Comparison of ENCODE assay signal across 8 mouse cellular contexts in the genomic region with DNA sequence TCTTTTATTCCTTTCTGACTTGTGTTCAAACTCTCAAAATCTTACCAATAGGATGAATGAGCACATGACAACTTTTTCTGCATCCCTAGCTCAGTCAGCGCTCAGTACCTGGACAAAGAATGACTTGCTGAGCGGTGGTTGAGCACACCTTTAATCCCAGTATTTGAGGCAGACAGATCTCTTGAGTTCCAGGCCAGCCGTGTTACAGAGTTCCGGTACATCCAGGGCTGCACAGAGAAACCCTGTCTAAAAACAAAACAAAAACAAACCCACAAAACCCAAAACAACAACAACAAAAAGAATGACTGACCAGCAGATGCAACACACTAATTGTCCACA. TPM values are rescaled to one million over a fixed set of nuclear protein-coding genes. Genes with fewer than 3 reads are reported as not detected.
DNase-seq lines count a peak whose midpoint lies in the region; ATAC-seq and TF ChIP-seq lines count a peak whose summit lies in the region.

No protein-coding gene starts in this region.

- H3K36me3 ChIP-seq in lung, embryonic 14.5 days (ENCODE audit: insufficient read depth): 0 out of 2 replicates have a peak, but pooled peaks cover 5% of the 10 kb centered on the region
- 0 out of 2 replicates have a peak, but pooled peaks cover 4% of the 10 kb centered on the region for H3K36me3 ChIP-seq in embryonic facial prominence, embryonic 14.5 days (ENCODE audit: control insufficient read depth, insufficient read depth, low read length)
- no peaks in the 10 kb centered on the region for H3K36me3 ChIP-seq in intestine, embryonic 16.5 days (ENCODE audit: control insufficient read depth, insufficient read depth, low read length)
- no peaks in the 10 kb centered on the region for H3K36me3 ChIP-seq in neural tube, embryonic 15.5 days

- H3K4me1 ChIP-seq in lung, embryonic 14.5 days (ENCODE audit: insufficient read depth): peaks cover 7% of the 10 kb centered on the region; the same call in 1 of the 2 replicates
- peaks cover 11% of the 10 kb centered on the region; the same call in 1 of the 2 replicates for H3K4me1 ChIP-seq in embryonic facial prominence, embryonic 14.5 days (ENCODE audit: control insufficient read depth, insufficient read depth, low read length)
- peaks cover 13% of the 10 kb centered on the region for H3K4me1 ChIP-seq in intestine, embryonic 16.5 days (ENCODE audit: control insufficient read depth, insufficient read depth, low read length)
- H3K4me1 ChIP-seq in neural tube, embryonic 15.5 days: peaks cover 30% of the 10 kb centered on the region

- 30% methylated on average over 4 of the region's 4 CpGs for WGBS in lung, embryonic 14.5 days
- 27% methylated on average over 4 of the region's 4 CpGs for WGBS in embryonic facial prominence, embryonic 14.5 days
- WGBS in intestine, embryonic 16.5 days: 16% methylated on average over 4 of the region's 4 CpGs
- 22% methylated on average over 4 of the region's 4 CpGs for WGBS in neural tube, embryonic 15.5 days

- H3K9me3 ChIP-seq in lung, embryonic 14.5 days (ENCODE audit: low read depth, low read length): no peaks in the 10 kb centered on the region
- no peaks in the 10 kb centered on the region for H3K9me3 ChIP-seq in embryonic facial prominence, embryonic 14.5 days (ENCODE audit: control insufficient read depth, low read length)
- H3K9me3 ChIP-seq in intestine, embryonic 16.5 days (ENCODE audit: control insufficient read depth, low read length): no peaks in the 10 kb centered on the region
- H3K9me3 ChIP-seq in neural tube, embryonic 15.5 days (replicated peaks): no peaks in the 10 kb centered on the region

- TF ChIP-seq CTCF in lung, embryonic 14.5 days (IDR thresholded peaks at IDR 0.05; ENCODE audit: low read depth): no peak

- peak overlapping the region; percentile 96 for H3K4me2 ChIP-seq in lung, embryonic 14.5 days
- H3K4me2 ChIP-seq in embryonic facial prominence, embryonic 14.5 days (ENCODE audit: low read depth, low read length): peak overlapping the region; percentile 93
- H3K4me2 ChIP-seq in intestine, embryonic 16.5 days (ENCODE audit: low read depth, low read length): peak overlapping the region; percentile 84
- H3K4me2 ChIP-seq in neural tube, embryonic 15.5 days: peak overlapping the region; percentile 90

- ATAC-seq in lung, embryonic 14.5 days (ENCODE audit: insufficient read depth): no peak; the same call in 1 of the 2 replicates
- peak; percentile 58 for ATAC-seq in embryonic facial prominence, embryonic 14.5 days (ENCODE audit: low read depth)
- no peak; the same call in 1 of the 2 replicates for ATAC-seq in intestine, embryonic 16.5 days
- peak; percentile 51 for ATAC-seq in neural tube, embryonic 15.5 days (ENCODE audit: low FRiP score)

- H3K27ac ChIP-seq in lung, embryonic 14.5 days (ENCODE audit: low read depth): no peak overlapping the region
- H3K27ac ChIP-seq in embryonic facial prominence, embryonic 14.5 days (replicated peaks; ENCODE audit: low read depth, low read length): no peak overlapping the region
- no peak overlapping the region; the same call in 1 of the 2 replicates for H3K27ac ChIP-seq in intestine, embryonic 16.5 days (ENCODE audit: low read length)
- H3K27ac ChIP-seq in neural tube, embryonic 15.5 days (replicated peaks): peak overlapping the region; percentile 66; the same call in 1 of the 2 replicates

- no peaks in the 10 kb centered on the region for H3K27me3 ChIP-seq in lung, embryonic 14.5 days (ENCODE audit: insufficient read depth, low read length)
- H3K27me3 ChIP-seq in embryonic facial prominence, embryonic 14.5 days (replicated peaks; ENCODE audit: control insufficient read depth, insufficient read depth, low read length): no peaks in the 10 kb centered on the region
- no peaks in the 10 kb centered on the region for H3K27me3 ChIP-seq in intestine, embryonic 16.5 days (replicated peaks; ENCODE audit: control insufficient read depth, insufficient read depth, low read length)
- no peaks in the 10 kb centered on the region for H3K27me3 ChIP-seq in neural tube, embryonic 15.5 days (replicated peaks)

- peak overlapping the region; percentile 67; the same call in 1 of the 2 replicates for H3K9ac ChIP-seq in lung, embryonic 14.5 days
- H3K9ac ChIP-seq in embryonic facial prominence, embryonic 14.5 days (ENCODE audit: low read depth, low read length): peak overlapping the region; percentile 48; the same call in 1 of the 2 replicates
- peak overlapping the region; percentile 77 for H3K9ac ChIP-seq in intestine, embryonic 16.5 days (ENCODE audit: low read depth, low read length)
- peak overlapping the region; percentile 71 for H3K9ac ChIP-seq in neural tube, embryonic 15.5 days (replicated peaks)

- no peak for DNase-seq in lung, embryonic 14.5 days
- no peak for DNase-seq in lung, postnatal 14 days
- no peak for DNase-seq in embryonic facial prominence, embryonic 14.5 days (ENCODE audit: low spot score)
- DNase-seq in adrenal gland, adult 8-10 months: no peak
- no peak for DNase-seq in T-cell, adult 2 months (ENCODE audit: low spot score)
- DNase-seq in ovary, adult 18-20 months (ENCODE audit: low spot score): no peak

- H3K4me3 ChIP-seq in lung, embryonic 14.5 days (ENCODE audit: low read depth, low read length): peak overlapping the region; percentile 63
- peak overlapping the region; percentile 74 for H3K4me3 ChIP-seq in embryonic facial prominence, embryonic 14.5 days (ENCODE audit: low read depth, low read length)
- peak overlapping the region; percentile 74 for H3K4me3 ChIP-seq in intestine, embryonic 16.5 days (ENCODE audit: low read length)
- peak overlapping the region; percentile 53 for H3K4me3 ChIP-seq in neural tube, embryonic 15.5 days (replicated peaks)

RNA-seq across cellular contexts. Expression of a gene that starts 0.2 kb away (rescaled TPM):
- polyA plus RNA-seq in lung, embryonic 14.5 days (2014; fragmentation: Nextera tagmentation; extraction: Ambion mirVana): 122 TPM in 2 replicates
- 111 and 132 TPM in 2 replicates for polyA plus RNA-seq in embryonic facial prominence, embryonic 14.5 days (2014; fragmentation: Nextera tagmentation; extraction: Ambion mirVana)
- 44.6 and 50.2 TPM in 2 replicates for polyA plus RNA-seq in intestine, embryonic 16.5 days (2015; fragmentation: Nextera tagmentation; extraction: Ambion mirVana)
- 68.4 and 79.7 TPM in 2 replicates for polyA plus RNA-seq in neural tube, embryonic 15.5 days (2015; fragmentation: Nextera tagmentation; extraction: Ambion mirVana)
- total RNA-seq in adrenal gland, adult 8-10 months (2022): 100 to 1,000 TPM in 1 of 4 experiments, 10 to 100 TPM in 3; 39.0 to 103 (median 67.3) TPM

RNA-seq across cellular contexts. Expression of a gene that starts 8.1 kb away (rescaled TPM):
- polyA plus RNA-seq in lung, embryonic 14.5 days (2014; fragmentation: Nextera tagmentation; extraction: Ambion mirVana): 45.7 and 45.8 TPM in 2 replicates
- 20.8 and 22.7 TPM in 2 replicates for polyA plus RNA-seq in embryonic facial prominence, embryonic 14.5 days (2014; fragmentation: Nextera tagmentation; extraction: Ambion mirVana)
- 158 and 172 TPM in 2 replicates for polyA plus RNA-seq in intestine, embryonic 16.5 days (2015; fragmentation: Nextera tagmentation; extraction: Ambion mirVana)
- polyA plus RNA-seq in neural tube, embryonic 15.5 days (2015; fragmentation: Nextera tagmentation; extraction: Ambion mirVana): 2.5 and 12.1 TPM in 2 replicates
- total RNA-seq in adrenal gland, adult 8-10 months (2022): under 1 TPM in 1 of 4 experiments, not detected in 3; 0.23 TPM

RNA-seq across cellular contexts. Expression of a gene that starts 29.0 kb away (rescaled TPM):
- 45.3 and 48.1 TPM in 2 replicates for polyA plus RNA-seq in lung, embryonic 14.5 days (2014; fragmentation: Nextera tagmentation; extraction: Ambion mirVana)
- 57.2 and 57.7 TPM in 2 replicates for polyA plus RNA-seq in embryonic facial prominence, embryonic 14.5 days (2014; fragmentation: Nextera tagmentation; extraction: Ambion mirVana)
- polyA plus RNA-seq in intestine, embryonic 16.5 days (2015; fragmentation: Nextera tagmentation; extraction: Ambion mirVana): 40.2 and 42.5 TPM in 2 replicates
- polyA plus RNA-seq in neural tube, embryonic 15.5 days (2015; fragmentation: Nextera tagmentation; extraction: Ambion mirVana): 120 and 129 TPM in 2 replicates
- 10 to 100 TPM; 11.9 to 24.1 (median 18.5) TPM for total RNA-seq in adrenal gland, adult 8-10 months (2022)

RNA-seq across cellular contexts. Expression of a gene that starts 32.5 kb away (rescaled TPM):
- 12.2 and 14.3 TPM in 2 replicates for polyA plus RNA-seq in lung, embryonic 14.5 days (2014; fragmentation: Nextera tagmentation; extraction: Ambion mirVana)
- 11.0 and 14.4 TPM in 2 replicates for polyA plus RNA-seq in embryonic facial prominence, embryonic 14.5 days (2014; fragmentation: Nextera tagmentation; extraction: Ambion mirVana)
- polyA plus RNA-seq in intestine, embryonic 16.5 days (2015; fragmentation: Nextera tagmentation; extraction: Ambion mirVana): 12.3 and 13.2 TPM in 2 replicates
- 15.2 and 18.7 TPM in 2 replicates for polyA plus RNA-seq in neural tube, embryonic 15.5 days (2015; fragmentation: Nextera tagmentation; extraction: Ambion mirVana)
- 10 to 100 TPM; 33.0 to 52.0 (median 41.8) TPM for total RNA-seq in adrenal gland, adult 8-10 months (2022)

RNA-seq across cellular contexts. Expression of a gene that starts 47.4 kb away (rescaled TPM):
- polyA plus RNA-seq in lung, embryonic 14.5 days (2014; fragmentation: Nextera tagmentation; extraction: Ambion mirVana): 217 and 223 TPM in 2 replicates
- 139 and 177 TPM in 2 replicates for polyA plus RNA-seq in embryonic facial prominence, embryonic 14.5 days (2014; fragmentation: Nextera tagmentation; extraction: Ambion mirVana)
- 119 and 127 TPM in 2 replicates for polyA plus RNA-seq in intestine, embryonic 16.5 days (2015; fragmentation: Nextera tagmentation; extraction: Ambion mirVana)
- 189 and 205 TPM in 2 replicates for polyA plus RNA-seq in neural tube, embryonic 15.5 days (2015; fragmentation: Nextera tagmentation; extraction: Ambion mirVana)
- 10 to 100 TPM; 47.3 to 86.4 (median 66.0) TPM for total RNA-seq in adrenal gland, adult 8-10 months (2022)

Comparison
In these comparisons a context has a peak if more than half of its experiments do, and no peak if none do; other contexts are left out.
1. ATAC-seq: peak in embryonic facial prominence, embryonic 14.5 days (single experiment) and neural tube, embryonic 15.5 days (single experiment); none in lung, embryonic 14.5 days (single experiment) and intestine, embryonic 16.5 days (single experiment).
2. Peak in every context shown above with its lines, with median percentiles within 50 percentile points of each other: H3K4me2 ChIP-seq, H3K4me3 ChIP-seq and H3K9ac ChIP-seq.